Mouse (Mus musculus): ENCODE measurements around the gene Smco3.

GRCm38 (mm10) chr6:136858420-136858819 lies 23.2 kb upstream of the Smco3 start:
- no peak for TF ChIP-seq CTCF (IDR thresholded peaks at IDR 0.05; ENCODE audit: extremely low read depth, insufficient read depth, low read length)
- TF ChIP-seq POLR2A (IDR thresholded peaks at IDR 0.05; ENCODE audit: extremely low read depth, insufficient read depth, low read length), result no peak

All from cortical plate, adult 2 months (tissue).